Mouse (Mus musculus) myocyte (in vitro differentiated cells): ENCODE measurements around the gene Zap70.

ENCODE experiments used
- CEBPB ChIP-seq: IDR thresholded peaks from 2 replicates; pipeline ENCODE4 v1.6.1; 2011; ENCODE audit warnings: mild to moderate bottlenecking, moderate library complexity; ENCODE audit not compliant: poor library complexity, insufficient read depth, severe bottlenecking
- E2F4 ChIP-seq: IDR thresholded peaks from one replicate; pipeline ENCODE4 v1.6.1; 2011; ENCODE audit warnings: mild to moderate bottlenecking, control low read depth, moderate library complexity; ENCODE audit not compliant: insufficient read depth
- MAX ChIP-seq: IDR thresholded peaks from one replicate; pipeline ENCODE4 v1.6.1; 2011; ENCODE audit warnings: low read depth, mild to moderate bottlenecking, control low read depth
- MYOD1 ChIP-seq, 3 experiments: IDR thresholded peaks; one replicate each; pipeline ENCODE4 v1.6.1; 2011; ENCODE audit warnings: control low read depth in 2 of 3, low read depth in 2 of 3, mild to moderate bottlenecking in 2 of 3, moderate library complexity in 1 of 3; ENCODE audit not compliant: insufficient read length in 2 of 3, control insufficient read depth in 1 of 3
- MYOG ChIP-seq, 3 experiments: IDR thresholded peaks; one replicate each; pipeline ENCODE4 v1.6.1; 2011; ENCODE audit warnings: control low read depth in 2 of 3, low read depth in 2 of 3, mild to moderate bottlenecking in 2 of 3; ENCODE audit not compliant: insufficient read length in 2 of 3, control insufficient read depth in 1 of 3, insufficient read depth in 1 of 3
- POLR2A ChIP-seq: IDR thresholded peaks from one replicate; pipeline ENCODE4 v1.6.1; 2011; ENCODE audit warnings: low read depth, mild to moderate bottlenecking, control low read depth, moderate library complexity; ENCODE audit not compliant: insufficient read length
- POLR2AphosphoS2 ChIP-seq: IDR thresholded peaks from one replicate; pipeline ENCODE4 v1.6.1; 2011; ENCODE audit warnings: low read depth, control low read depth; ENCODE audit not compliant: insufficient read length
- SRF ChIP-seq: IDR thresholded peaks from one replicate; pipeline ENCODE4 v1.6.1; 2011; ENCODE audit warnings: low read depth; ENCODE audit not compliant: control insufficient read depth, insufficient read length
- TCF12 ChIP-seq: IDR thresholded peaks from one replicate; pipeline ENCODE4 v1.6.1; 2011; ENCODE audit warnings: mild to moderate bottlenecking, control low read depth; ENCODE audit not compliant: poor library complexity, insufficient read depth, severe bottlenecking
- TCF3 ChIP-seq: IDR thresholded peaks from one replicate; pipeline ENCODE4 v1.6.1; 2011; ENCODE audit warnings: low read depth, control low read depth; ENCODE audit not compliant: insufficient read length
- USF1 ChIP-seq: IDR thresholded peaks from one replicate; pipeline ENCODE4 v1.6.1; 2011; ENCODE audit warnings: low read depth, mild to moderate bottlenecking, control low read depth, moderate library complexity

GRCm38 (mm10) chr1:36785238-36785641 is 23.6 kb downstream of the Zap70 start:
- TF ChIP-seq SRF (no peak), E2F4 (no peak), MYOG (IDR thresholded peaks at IDR 0.05; ENCODE audit: control insufficient read depth in 1 of 3, insufficient read depth in 1 of 3, insufficient read length in 2 of 3, low read depth in 2 of 3) (no peak), POLR2A (no peak), MAX (no peak), POLR2AphosphoS2 (no peak), TCF12 (no peak), USF1 (no peak), CEBPB (no peak), TCF3 (no peak), MYOD1 (IDR thresholded peaks at IDR 0.05; ENCODE audit: control insufficient read depth in 1 of 3, insufficient read length in 2 of 3, low read depth in 2 of 3) (no peak)
